Mouse (Mus musculus) embryonic fibroblast, embryonic 13.5 days (primary cell): ENCODE results near the gene Bmp2k. TPM values are rescaled to one million over a fixed set of nuclear protein-coding genes. Genes with fewer than 3 reads are reported as not detected.
"Not testable (repeated sequence)": the region's sequence is repeated elsewhere in the genome, so short reads cannot be mapped to it uniquely, and the experiment has no call there.

ENCODE experiments used
- H3K27ac ChIP-seq: 2 replicates; pipeline ENCODE4 v1.5.1; 2012; ENCODE audit warnings: low read length, control low read depth, inconsistent platforms; ENCODE audit not compliant: insufficient read depth
- H3K4me1 ChIP-seq: 2 replicates; pipeline ENCODE4 v1.6.1; 2011; ENCODE audit warnings: low read length; ENCODE audit not compliant: control insufficient read depth, insufficient read depth
- H3K4me3 ChIP-seq: 2 replicates; pipeline ENCODE4 v1.5.1; 2011; ENCODE audit warnings: mild to moderate bottlenecking, control low read depth, low read length; ENCODE audit not compliant: insufficient read depth
- CTCF ChIP-seq: IDR thresholded peaks from 2 replicates; pipeline ENCODE4 v1.5.1; 2011; ENCODE audit warnings: mild to moderate bottlenecking, control low read depth, low read length, moderate library complexity, borderline replicate concordance; ENCODE audit not compliant: insufficient read depth
- POLR2A ChIP-seq: IDR thresholded peaks from 2 replicates; pipeline ENCODE4 v1.6.1; 2011; ENCODE audit warnings: low read depth, mild to moderate bottlenecking, control low read depth, low read length, moderate library complexity
- polyA plus RNA-seq: library from polyadenylated mRNA; stranded (reverse); fragments of >200 nt; gene quantifications from 2 replicates; pipeline ENCODE4 v1.2.4, GENCODE M21; 2011; ENCODE audit warnings: low read depth; ENCODE audit not compliant: missing spikeins, insufficient read length

The Bmp2k gene
- polyA plus RNA-seq, 1 experiment: 13.6 TPM

DNA sequence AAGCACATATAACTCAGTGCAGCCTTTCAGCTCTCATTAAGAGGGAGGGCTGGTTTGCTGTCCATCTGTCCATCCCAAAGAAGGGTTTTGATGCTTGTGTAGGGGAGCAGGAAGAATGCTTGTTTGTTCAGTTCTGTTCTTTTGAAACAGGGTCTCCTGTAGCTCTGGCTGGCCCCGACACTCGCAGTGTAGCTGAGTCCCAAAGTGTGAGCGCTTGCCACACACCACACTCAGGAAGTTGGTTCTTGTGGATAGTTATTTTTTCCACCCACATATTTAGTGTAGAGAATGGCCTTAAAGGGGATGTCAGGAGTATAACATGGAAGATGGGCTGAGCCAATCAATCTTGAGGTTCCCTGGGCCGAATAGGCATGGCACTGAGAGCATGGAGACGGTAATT lies 4.1 kb downstream of the Bmp2k start:
- no peak overlapping the region for H3K27ac ChIP-seq
- no peak overlapping the region for H3K4me3 ChIP-seq
- H3K4me1 ChIP-seq: peaks cover 9% of the 10 kb centered on the region; the same call in 1 of the 2 replicates
- TF ChIP-seq POLR2A (no peak), CTCF (no peak)

DNA sequence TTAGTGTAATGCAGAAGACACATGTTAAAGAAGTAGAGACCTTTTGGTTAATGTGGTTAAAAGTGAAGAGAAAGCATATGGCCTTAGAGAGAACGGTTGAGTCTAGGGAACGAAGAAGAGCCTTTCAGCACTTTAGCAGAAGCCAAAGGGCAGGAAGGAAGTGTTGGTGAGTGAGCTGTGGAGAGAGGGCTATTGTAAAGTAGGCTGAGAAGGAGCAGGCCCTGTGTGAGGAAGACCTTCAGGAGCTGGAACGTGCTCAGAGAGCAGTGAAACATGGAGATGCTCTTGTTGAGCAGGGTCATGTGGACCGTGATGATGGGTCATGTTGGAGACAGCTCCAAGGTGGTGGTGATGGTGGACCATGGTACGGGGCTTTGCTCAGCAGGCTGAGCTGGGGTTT lies 4.8 kb downstream of the Bmp2k start:
- H3K27ac ChIP-seq: no peak overlapping the region
- TF ChIP-seq CTCF: no peak
- no peak for TF ChIP-seq POLR2A
- peaks cover 9% of the 10 kb centered on the region; the same call in 1 of the 2 replicates for H3K4me1 ChIP-seq
- no peak overlapping the region for H3K4me3 ChIP-seq

DNA sequence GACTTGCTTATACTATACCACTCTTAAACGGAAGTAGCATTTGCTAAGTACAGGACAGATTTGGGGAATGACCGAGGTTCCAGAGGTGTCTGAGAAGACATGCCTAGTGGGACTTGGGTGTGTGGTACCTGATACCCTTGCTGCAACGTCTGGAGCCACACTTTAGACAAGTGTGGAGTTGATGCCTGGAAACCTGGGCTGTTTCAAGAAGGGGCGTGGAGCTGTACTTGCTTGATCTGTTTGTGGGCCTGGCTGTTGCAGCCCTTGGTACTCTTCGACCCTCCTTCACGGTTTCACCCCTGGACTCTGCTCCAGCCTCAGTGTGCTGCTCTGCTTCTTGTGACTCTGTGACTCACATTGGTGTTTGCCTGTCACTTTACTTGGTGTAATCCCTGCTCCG lies 5.4 kb downstream of the Bmp2k start:
- no peak overlapping the region for H3K4me3 ChIP-seq
- TF ChIP-seq CTCF (no peak), POLR2A (no peak)
- peaks cover 9% of the 10 kb centered on the region; the same call in 1 of the 2 replicates for H3K4me1 ChIP-seq
- no peak overlapping the region for H3K27ac ChIP-seq

DNA sequence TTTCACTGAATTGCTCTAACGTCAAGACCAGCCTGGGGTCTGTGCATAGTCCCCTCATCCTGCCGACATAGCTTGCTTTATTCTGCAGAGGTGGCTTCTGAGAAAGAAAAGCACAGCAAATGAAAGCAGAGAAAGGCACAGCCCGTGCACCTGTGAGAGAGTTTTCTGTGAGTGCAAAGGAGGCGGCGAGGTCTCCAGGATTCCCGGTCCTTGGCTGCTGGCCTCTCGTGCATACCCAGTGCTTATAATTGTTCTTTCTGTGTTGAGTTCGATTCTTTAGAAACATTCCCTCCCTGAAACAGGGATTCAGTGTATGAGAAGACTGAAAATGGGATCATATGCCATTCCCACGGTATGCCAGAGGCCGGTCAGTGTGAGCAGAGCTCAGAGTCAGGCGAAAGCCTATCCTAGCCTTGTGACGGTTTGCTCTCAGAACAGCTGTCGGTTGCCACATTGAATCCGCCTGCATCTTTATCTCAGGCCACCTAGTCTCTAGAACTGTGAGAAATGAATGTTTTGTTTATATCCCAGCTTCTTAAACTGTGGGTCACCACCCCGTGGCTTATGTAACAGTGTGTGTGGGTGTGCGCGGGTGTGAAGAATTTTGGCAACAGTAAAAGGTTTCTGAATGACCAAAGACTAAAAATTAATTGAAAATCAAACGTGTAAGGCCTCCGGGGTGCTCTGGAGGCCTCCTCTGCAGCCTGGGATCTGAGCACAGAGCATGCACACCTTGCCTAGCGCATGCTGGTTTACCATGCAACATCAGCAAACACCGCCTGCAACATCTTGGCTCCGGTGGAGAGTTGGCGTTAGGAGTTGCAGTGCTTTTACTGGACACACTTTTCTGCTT lies 6.9 kb downstream of the Bmp2k start:
- TF ChIP-seq POLR2A: no peak
- TF ChIP-seq CTCF: no peak
- peaks cover 4% of the 10 kb centered on the region; the same call in 1 of the 2 replicates for H3K4me1 ChIP-seq
- no peak overlapping the region for H3K27ac ChIP-seq
- H3K4me3 ChIP-seq: no peak overlapping the region

DNA sequence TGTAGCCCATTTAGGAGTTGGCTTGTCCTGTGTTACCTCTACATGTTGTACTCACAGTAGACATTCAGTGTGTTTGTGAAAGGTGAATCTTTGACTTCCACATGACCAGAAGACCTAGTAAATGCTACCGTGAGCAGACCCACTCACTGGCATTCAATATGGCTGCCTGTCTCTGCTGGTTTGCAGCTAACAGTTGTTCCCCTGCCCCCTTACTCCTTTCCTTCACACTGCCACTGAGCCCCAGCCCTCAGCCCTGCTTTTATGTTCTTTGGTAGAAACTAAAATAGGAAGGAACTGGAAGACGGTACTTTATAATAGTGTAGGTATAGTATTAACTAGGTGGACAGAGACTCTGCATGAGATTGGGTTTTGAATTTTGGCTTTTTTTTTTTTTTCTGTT lies 8.4 kb downstream of the Bmp2k start:
- Histone ChIP-seq H3K27ac (no peak overlapping the region), H3K4me3 (no peak overlapping the region), H3K4me1 (0 out of 2 replicates have a peak, but pooled peaks cover 2% of the 10 kb centered on the region)
- no peak for TF ChIP-seq CTCF
- TF ChIP-seq POLR2A: no peak

DNA sequence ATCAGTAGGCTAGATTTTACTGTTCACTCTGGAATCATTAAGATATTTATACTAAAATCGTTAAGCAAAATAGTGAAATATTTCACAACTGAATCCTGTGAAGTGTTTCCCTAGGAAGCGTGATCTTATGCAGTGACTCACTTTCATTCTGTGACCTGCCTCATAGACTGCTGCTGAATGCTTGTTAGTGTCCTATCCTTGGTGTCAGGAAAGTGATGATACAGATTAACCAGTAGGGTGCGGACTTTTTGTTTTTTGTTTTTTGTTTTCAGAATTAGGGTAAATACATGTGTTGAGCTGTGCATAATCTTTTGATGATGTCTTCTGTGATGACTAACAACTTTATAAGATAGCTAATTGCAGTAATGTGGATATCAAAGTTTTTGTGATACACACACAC lies 9.4 kb downstream of the Bmp2k start:
- H3K4me1 ChIP-seq: 0 out of 2 replicates have a peak, but pooled peaks cover 2% of the 10 kb centered on the region
- no peak overlapping the region for H3K4me3 ChIP-seq
- TF ChIP-seq CTCF: no peak
- TF ChIP-seq POLR2A: no peak
- H3K27ac ChIP-seq: no peak overlapping the region

DNA sequence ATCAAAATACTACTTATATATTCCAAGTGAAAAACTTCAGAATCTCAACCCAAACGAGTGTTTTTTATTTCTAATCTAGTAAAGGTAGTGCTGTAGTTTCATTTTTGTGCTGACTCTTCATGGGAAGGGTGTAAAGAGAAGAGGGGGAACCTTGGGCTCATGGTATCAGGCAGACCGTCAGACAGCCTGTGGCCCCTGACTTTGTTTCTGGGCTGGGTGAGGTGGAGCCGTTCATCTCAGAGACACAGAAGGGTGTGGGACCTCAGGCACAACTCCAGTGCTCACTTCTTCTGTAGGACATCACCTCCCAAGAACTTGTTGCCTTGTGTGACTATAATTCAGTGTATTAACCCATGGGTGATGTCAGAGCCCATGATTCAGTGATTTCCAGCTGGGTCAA lies 10.0 kb downstream of the Bmp2k start:
- TF ChIP-seq CTCF (no peak), POLR2A (no peak)
- H3K4me3 ChIP-seq: no peak overlapping the region
- H3K27ac ChIP-seq: no peak overlapping the region
- H3K4me1 ChIP-seq: 0 out of 2 replicates have a peak, but pooled peaks cover 2% of the 10 kb centered on the region

DNA sequence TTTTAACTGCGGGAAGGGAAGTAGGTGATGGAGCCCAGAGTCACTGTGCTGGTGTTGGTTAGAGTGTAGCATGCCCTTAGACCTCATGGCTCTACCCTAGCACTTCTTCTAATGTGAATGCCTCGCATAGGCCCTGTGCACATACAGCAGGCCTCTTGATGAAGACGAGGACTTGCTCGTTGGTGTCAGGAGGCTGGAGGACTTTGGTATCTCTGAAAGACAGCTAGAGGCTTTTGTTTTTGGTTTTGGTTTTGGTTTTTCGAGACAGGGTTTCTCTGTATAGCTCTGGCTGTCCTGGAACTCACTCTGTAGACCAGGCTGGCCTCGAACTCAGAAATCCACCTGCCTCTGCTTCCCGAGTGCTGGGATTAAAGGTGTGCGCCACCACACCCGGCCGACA lies 11.7 kb downstream of the Bmp2k start:
- H3K4me3 ChIP-seq, H3K4me1 ChIP-seq, H3K27ac ChIP-seq: not testable (repeated sequence)

DNA sequence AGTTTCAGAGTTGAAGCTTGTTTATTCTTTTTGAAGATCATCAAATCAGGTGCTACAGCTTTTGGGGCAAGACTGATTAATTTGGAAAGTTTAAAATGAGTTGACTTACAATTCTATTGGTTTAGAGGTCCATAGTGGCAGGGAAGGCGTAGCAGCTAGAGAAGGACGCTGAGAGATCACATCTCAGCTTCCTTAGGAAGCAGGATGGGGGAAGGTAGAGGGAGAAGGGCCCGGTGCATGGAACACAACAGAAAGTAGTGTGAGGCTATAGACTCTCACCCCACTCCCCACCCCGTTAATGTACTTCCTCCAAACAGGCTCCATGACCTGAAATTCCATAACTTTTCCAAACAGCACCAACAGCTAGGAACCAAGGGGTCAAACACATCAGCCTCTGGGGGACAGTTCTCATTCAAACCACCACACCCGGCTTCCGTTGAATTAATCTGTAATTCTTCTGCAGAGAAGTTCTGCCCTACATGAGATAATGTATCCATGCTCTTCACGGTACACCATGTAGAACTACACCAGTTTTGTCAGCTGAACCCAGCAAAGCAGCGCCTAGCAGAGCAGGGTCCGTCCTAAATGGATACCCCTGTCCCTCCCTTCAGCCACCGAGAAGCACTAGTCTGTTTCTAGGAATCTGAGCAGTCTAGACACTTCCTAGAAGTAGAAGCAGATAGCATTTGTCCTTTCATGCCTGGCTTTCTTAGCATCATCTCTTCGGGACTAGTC lies 12.3 kb downstream of the Bmp2k start:
- H3K4me1 ChIP-seq: 0 out of 2 replicates have a peak, but pooled peaks cover under 1% of the 10 kb centered on the region
- no peak overlapping the region for H3K4me3 ChIP-seq
- TF ChIP-seq CTCF (no peak), POLR2A (no peak)
- no peak overlapping the region for H3K27ac ChIP-seq
